Mouse (Mus musculus): Measurements from ENCODE around the gene Gm43951. TPM values are rescaled to one million over a fixed set of nuclear protein-coding genes. Genes with fewer than 3 reads are reported as not detected.
A peak's percentile ranks its signal among the peaks of the same experiment; 100 is the strongest.

Gene Gm43951
- 0.02 and 0.03 TPM in 2 replicates for polyA plus RNA-seq (2012)

GRCm38 (mm10) chr11:72206341-72207203 is at the start of gene Gm43951:
TSS of gene Gm43951 (minus strand) at chr11:72206840.
- H3K27me3 ChIP-seq (ENCODE audit: control insufficient read depth), result no peaks in the 10 kb centered on the region
- H3K9me3 ChIP-seq (ENCODE audit: control insufficient read depth, low read length), result no peaks in the 10 kb centered on the region
- H3K4me3 ChIP-seq (replicated peaks), result peak within 1 kb of the TSS; percentile 85
- H3K36me3 ChIP-seq (ENCODE audit: control insufficient read depth), result peaks cover 27% of the 10 kb centered on the region
- peaks cover 33% of the 10 kb centered on the region for H3K4me1 ChIP-seq (ENCODE audit: control insufficient read depth)
- no peak for TF ChIP-seq GATA1 (IDR thresholded peaks at IDR 0.05; ENCODE audit: low read length)
- TF ChIP-seq TAL1 (IDR thresholded peaks at IDR 0.05; ENCODE audit: low read length), result no peak

GRCm38 (mm10) chr11:72256441-72256840 is 49.8 kb upstream of the Gm43951 start:
- no peaks in the 10 kb centered on the region for H3K36me3 ChIP-seq (ENCODE audit: control insufficient read depth)
- no peaks in the 10 kb centered on the region; the same call in 1 of the 2 replicates for H3K27me3 ChIP-seq (ENCODE audit: control insufficient read depth)
- TF ChIP-seq TAL1 (IDR thresholded peaks at IDR 0.05; ENCODE audit: low read length) (no peak), GATA1 (IDR thresholded peaks at IDR 0.05; ENCODE audit: low read length) (no peak)
- H3K9me3 ChIP-seq (ENCODE audit: control insufficient read depth, low read length), result no peaks in the 10 kb centered on the region
- H3K4me3 ChIP-seq (replicated peaks), result no peak overlapping the region
- H3K4me1 ChIP-seq (ENCODE audit: control insufficient read depth), result no peaks in the 10 kb centered on the region

- H3K4me3 ChIP-seq (replicated peaks), result no peak overlapping the region
- no peaks in the 10 kb centered on the region for H3K4me1 ChIP-seq (ENCODE audit: control insufficient read depth)
- no peaks in the 10 kb centered on the region for H3K36me3 ChIP-seq (ENCODE audit: control insufficient read depth)
- TF ChIP-seq TAL1 (IDR thresholded peaks at IDR 0.05; ENCODE audit: low read length) (no peak), GATA1 (IDR thresholded peaks at IDR 0.05; ENCODE audit: low read length) (no peak)
- no peaks in the 10 kb centered on the region; the same call in 1 of the 2 replicates for H3K27me3 ChIP-seq (ENCODE audit: control insufficient read depth)
- H3K9me3 ChIP-seq (ENCODE audit: control insufficient read depth, low read length), result no peaks in the 10 kb centered on the region
Observed at GRCm38 (mm10) chr11:72255629-72256028, 49.0 kb upstream of the Gm43951 start.

DNA sequence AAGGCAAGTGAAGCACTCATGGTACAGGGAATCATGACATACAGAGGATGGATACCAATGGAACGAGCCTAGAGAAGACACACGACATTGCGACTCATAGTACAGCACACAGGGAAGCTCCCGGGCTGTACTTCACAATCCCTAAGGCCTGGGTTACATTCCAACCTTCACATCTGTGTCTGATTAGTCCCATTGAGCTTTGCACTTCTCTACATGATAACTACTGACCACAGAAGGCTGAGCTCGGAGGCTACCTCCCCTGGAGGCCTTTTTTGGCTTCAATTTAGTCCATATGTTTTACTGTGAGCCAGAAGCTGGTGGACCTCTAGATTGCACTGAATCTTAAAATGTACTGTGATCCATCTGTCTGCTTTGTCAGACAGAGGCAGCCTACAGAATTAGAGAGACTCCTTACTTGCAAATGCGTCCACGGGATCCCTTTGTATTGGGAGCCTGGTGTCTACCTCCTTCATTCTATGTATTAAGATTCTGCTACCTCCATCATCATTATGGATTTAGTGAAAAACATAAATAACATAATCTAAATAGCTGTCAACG is 38.6 kb upstream of the Gm43951 start:
- no peaks in the 10 kb centered on the region for H3K4me1 ChIP-seq (ENCODE audit: control insufficient read depth)
- H3K27me3 ChIP-seq (ENCODE audit: control insufficient read depth), result no peaks in the 10 kb centered on the region
- H3K9me3 ChIP-seq (ENCODE audit: control insufficient read depth, low read length), result no peaks in the 10 kb centered on the region
- no peak overlapping the region for H3K4me3 ChIP-seq (replicated peaks)
- TF ChIP-seq TAL1 (IDR thresholded peaks at IDR 0.05; ENCODE audit: low read length) (no peak), GATA1 (IDR thresholded peaks at IDR 0.05; ENCODE audit: low read length) (no peak)
- no peaks in the 10 kb centered on the region for H3K36me3 ChIP-seq (ENCODE audit: control insufficient read depth)

DNA sequence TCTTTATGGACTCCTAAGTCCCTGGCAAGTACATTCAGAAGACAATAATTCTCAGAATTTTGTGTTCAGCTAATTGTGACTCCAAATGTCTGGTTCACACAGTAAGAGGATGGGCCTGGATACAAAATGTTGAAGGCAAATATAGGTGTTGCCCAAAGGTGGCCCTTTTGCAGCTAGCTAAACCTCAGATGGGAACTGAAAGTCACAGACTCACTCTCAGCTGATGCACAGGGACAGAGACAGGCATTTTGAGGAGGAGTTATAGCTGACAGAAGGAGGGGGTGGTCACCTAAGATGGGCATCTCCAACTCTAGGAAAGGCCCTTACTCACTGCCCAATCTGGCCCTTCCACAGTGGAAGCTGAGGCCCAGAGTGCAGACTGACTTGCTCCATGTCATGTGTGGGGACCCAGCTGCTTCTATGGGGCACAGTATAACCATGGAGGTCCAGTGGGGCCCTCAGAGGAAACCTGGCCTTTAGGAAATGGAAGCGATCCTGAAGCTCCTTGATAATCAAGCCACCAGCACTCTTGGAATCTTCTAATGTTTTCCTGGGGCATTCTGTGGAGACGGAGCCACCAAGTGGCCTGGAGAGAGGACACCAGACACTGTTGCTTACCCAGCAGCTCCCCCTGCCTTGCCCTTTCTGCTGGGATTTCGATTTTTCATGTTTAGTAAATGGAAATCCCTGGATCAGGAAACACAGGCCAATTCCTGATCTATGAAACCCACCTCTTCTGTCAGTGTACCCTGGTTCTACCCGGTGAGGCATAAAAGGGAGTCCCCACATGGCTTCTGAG is 33.6 kb upstream of the Gm43951 start:
- Histone ChIP-seq H3K9me3 (ENCODE audit: control insufficient read depth, low read length) (no peaks in the 10 kb centered on the region), H3K4me3 (replicated peaks) (no peak overlapping the region), H3K4me1 (ENCODE audit: control insufficient read depth) (no peaks in the 10 kb centered on the region), H3K36me3 (ENCODE audit: control insufficient read depth) (no peaks in the 10 kb centered on the region), H3K27me3 (ENCODE audit: control insufficient read depth) (no peaks in the 10 kb centered on the region)
- TF ChIP-seq TAL1 (IDR thresholded peaks at IDR 0.05; ENCODE audit: low read length) (no peak), GATA1 (IDR thresholded peaks at IDR 0.05; ENCODE audit: low read length) (no peak)

GRCm38 (mm10) chr11:72234013-72234412 is 27.4 kb upstream of the Gm43951 start:
- TF ChIP-seq TAL1 (IDR thresholded peaks at IDR 0.05; ENCODE audit: low read length) (no peak), GATA1 (IDR thresholded peaks at IDR 0.05; ENCODE audit: low read length) (no peak)

DNA sequence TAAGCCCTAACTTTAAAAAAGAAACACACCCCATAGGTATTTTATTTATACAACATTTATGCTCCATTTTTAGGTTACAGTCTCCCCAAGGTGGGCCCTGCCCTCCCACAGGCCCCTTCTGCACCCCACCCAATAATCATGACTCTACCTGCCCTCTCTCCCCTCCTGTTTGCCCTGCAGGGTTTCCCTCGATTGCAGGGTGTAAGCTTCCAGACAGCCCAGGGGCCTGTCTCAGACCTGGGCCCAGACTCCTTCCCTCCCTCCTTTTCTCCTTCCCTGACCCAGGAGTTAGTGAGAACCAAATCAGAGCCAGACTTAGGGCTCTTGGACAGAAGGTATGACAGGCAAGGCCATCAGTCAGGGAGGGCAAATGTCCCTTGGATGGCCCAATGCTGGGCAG is 26.4 kb upstream of the Gm43951 start:
- TF ChIP-seq TAL1 (IDR thresholded peaks at IDR 0.05; ENCODE audit: low read length) (no peak), GATA1 (IDR thresholded peaks at IDR 0.05; ENCODE audit: low read length) (no peak)
- H3K9me3 ChIP-seq (ENCODE audit: control insufficient read depth, low read length), result no peaks in the 10 kb centered on the region
- no peaks in the 10 kb centered on the region for H3K27me3 ChIP-seq (ENCODE audit: control insufficient read depth)
- H3K4me3 ChIP-seq (replicated peaks), result no peak overlapping the region
- no peaks in the 10 kb centered on the region for H3K4me1 ChIP-seq (ENCODE audit: control insufficient read depth)
- no peaks in the 10 kb centered on the region for H3K36me3 ChIP-seq (ENCODE audit: control insufficient read depth)

More at GRCm38 (mm10) chr11:72234013-72234412, 27.4 kb upstream of the Gm43951 start:
- no peaks in the 10 kb centered on the region for H3K4me1 ChIP-seq (ENCODE audit: control insufficient read depth)
- no peak overlapping the region for H3K4me3 ChIP-seq (replicated peaks)
- H3K9me3 ChIP-seq (ENCODE audit: control insufficient read depth, low read length), result no peaks in the 10 kb centered on the region
- no peaks in the 10 kb centered on the region for H3K27me3 ChIP-seq (ENCODE audit: control insufficient read depth)
- no peaks in the 10 kb centered on the region for H3K36me3 ChIP-seq (ENCODE audit: control insufficient read depth)

GRCm38 (mm10) chr11:72232068-72232467 is 25.4 kb upstream of the Gm43951 start:
- Histone ChIP-seq H3K9me3 (ENCODE audit: control insufficient read depth, low read length) (no peaks in the 10 kb centered on the region), H3K4me3 (replicated peaks) (no peak overlapping the region), H3K27me3 (ENCODE audit: control insufficient read depth) (no peaks in the 10 kb centered on the region), H3K4me1 (ENCODE audit: control insufficient read depth) (no peaks in the 10 kb centered on the region), H3K36me3 (ENCODE audit: control insufficient read depth) (no peaks in the 10 kb centered on the region)
- no peak for TF ChIP-seq GATA1 (IDR thresholded peaks at IDR 0.05; ENCODE audit: low read length)
- no peak for TF ChIP-seq TAL1 (IDR thresholded peaks at IDR 0.05; ENCODE audit: low read length)

- no peaks in the 10 kb centered on the region for H3K36me3 ChIP-seq (ENCODE audit: control insufficient read depth)
- H3K4me3 ChIP-seq (replicated peaks), result no peak overlapping the region
- H3K9me3 ChIP-seq (ENCODE audit: control insufficient read depth, low read length), result no peaks in the 10 kb centered on the region
- no peaks in the 10 kb centered on the region for H3K4me1 ChIP-seq (ENCODE audit: control insufficient read depth)
- H3K27me3 ChIP-seq (ENCODE audit: control insufficient read depth), result no peaks in the 10 kb centered on the region
- TF ChIP-seq TAL1 (IDR thresholded peaks at IDR 0.05; ENCODE audit: low read length), result no peak
- no peak for TF ChIP-seq GATA1 (IDR thresholded peaks at IDR 0.05; ENCODE audit: low read length)
Observed at GRCm38 (mm10) chr11:72228513-72228912, 21.9 kb upstream of the Gm43951 start.
